Mouse (Mus musculus): ENCODE data around the gene Gm39653.

DNA sequence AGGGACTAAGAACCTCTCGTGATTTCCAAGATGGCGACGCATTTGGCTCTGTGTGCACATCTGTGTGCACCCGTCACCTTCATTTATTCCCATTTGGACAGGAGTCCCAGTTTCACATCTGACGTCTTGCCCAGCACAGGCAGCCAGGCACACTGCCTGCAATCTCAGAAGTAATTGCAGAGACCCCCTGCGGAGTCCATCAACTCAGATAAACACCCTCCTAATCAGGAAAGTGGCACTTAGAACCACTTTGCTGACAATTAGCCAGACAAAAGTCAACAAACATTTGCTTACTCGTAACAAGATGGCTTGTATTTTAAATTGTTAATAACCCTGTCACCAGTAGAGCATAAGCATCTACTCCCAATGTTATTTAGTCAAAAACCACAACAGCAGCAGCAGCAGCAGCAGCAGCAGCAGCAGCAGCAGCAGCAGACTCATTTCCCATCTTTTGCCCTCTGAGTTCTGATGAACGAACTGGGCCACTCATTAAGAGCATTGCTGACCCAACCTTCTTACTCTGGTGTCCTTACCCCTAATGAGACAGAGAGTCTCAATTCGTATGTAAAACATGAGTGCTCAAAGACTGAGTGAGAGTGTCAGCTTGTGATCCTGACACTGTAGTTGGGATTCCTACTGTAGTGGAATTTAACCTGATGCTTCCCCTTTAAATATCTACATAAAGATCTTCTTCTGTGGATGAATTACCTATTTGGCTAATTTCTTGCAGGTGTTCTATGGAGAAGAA lies 51.6 kb downstream of the Gm39653 start:
- no peak for TF ChIP-seq MYOG (IDR thresholded peaks at IDR 0.05; ENCODE audit: control insufficient read depth, extremely low read depth, insufficient read length)
- TF ChIP-seq FOSL1 (IDR thresholded peaks at IDR 0.05; ENCODE audit: insufficient read depth, low read length, poor library complexity, severe bottlenecking): no peak
- TF ChIP-seq MAX (IDR thresholded peaks at IDR 0.05): no peak
- TF ChIP-seq CTCF (IDR thresholded peaks at IDR 0.05; ENCODE audit: control insufficient read depth, insufficient read depth, insufficient read length): no peak
- TF ChIP-seq USF1 (IDR thresholded peaks at IDR 0.05; ENCODE audit: low read depth): no peak

Measured in C2C12 (cell line).